8 mouse cellular contexts compared by ENCODE assay signal in genomic region chr11:120317456-120317855, GRCm38 (mm10). TPM values are rescaled to one million over a fixed set of nuclear protein-coding genes. Genes with fewer than 3 reads are reported as not detected.
A peak's percentile ranks its signal among the peaks of the same experiment; 100 is the strongest.
DNase-seq lines count a peak whose midpoint lies in the region; ATAC-seq and TF ChIP-seq lines count a peak whose summit lies in the region.

No protein-coding gene starts in this region.

- peaks cover 31% of the 10 kb centered on the region for H3K4me1 ChIP-seq in liver, embryonic 15.5 days (replicated peaks)
- no peaks in the 10 kb centered on the region; the same call in none of the 2 replicates for H3K4me1 ChIP-seq in stomach, postnatal 0 days (replicated peaks; ENCODE audit: control insufficient read depth, insufficient read depth)

- no peak for TF ChIP-seq CTCF in stomach, postnatal 0 days (IDR thresholded peaks at IDR 0.05; ENCODE audit: low read depth)

- H3K9me3 ChIP-seq in liver, embryonic 15.5 days (replicated peaks), result no peaks in the 10 kb centered on the region
- no peaks in the 10 kb centered on the region for H3K9me3 ChIP-seq in stomach, postnatal 0 days (ENCODE audit: control insufficient read depth, low read length)

- no peak for TF ChIP-seq EP300 in stomach, postnatal 0 days (optimal IDR thresholded peaks at IDR 0.05)

- WGBS in liver, embryonic 15.5 days (ENCODE audit: insufficient replicate concordance), result 50% methylated on average over 7 of the region's 7 CpGs
- 40% methylated on average over 7 of the region's 7 CpGs for WGBS in stomach, postnatal 0 days

- H3K27ac ChIP-seq in liver, embryonic 15.5 days (replicated peaks), result peak overlapping the region; percentile 89; the same call in 1 of the 2 replicates
- peak overlapping the region; percentile 98 for H3K27ac ChIP-seq in stomach, postnatal 0 days (replicated peaks)

- H3K36me3 ChIP-seq in liver, embryonic 15.5 days (replicated peaks), result no peaks in the 10 kb centered on the region
- no peaks in the 10 kb centered on the region for H3K36me3 ChIP-seq in stomach, postnatal 0 days (ENCODE audit: control insufficient read depth, insufficient read depth, low read length)

- no peak overlapping the region for H3K4me3 ChIP-seq in liver, embryonic 15.5 days (replicated peaks)
- H3K4me3 ChIP-seq in stomach, postnatal 0 days (ENCODE audit: low read depth, low read length), result no peak overlapping the region

- no peak for ATAC-seq in cerebellum, adult (ENCODE audit: insufficient number of reproducible peaks, low FRiP score, low TSS enrichment)
- ATAC-seq in liver, embryonic 15.5 days (ENCODE audit: insufficient read depth), result no peak
- no peak for ATAC-seq in stomach, postnatal 0 days (ENCODE audit: low FRiP score, low TSS enrichment)

- intact Hi-C loops in left cerebral cortex, postnatal 25 days (cut with DNase I), result no loop called here

- H3K4me2 ChIP-seq in liver, embryonic 15.5 days, result peak overlapping the region; percentile 95
- H3K4me2 ChIP-seq in stomach, postnatal 0 days (replicated peaks; ENCODE audit: low read depth), result no peak overlapping the region

- H3K27me3 ChIP-seq in liver, embryonic 15.5 days, result no peaks in the 10 kb centered on the region
- H3K27me3 ChIP-seq in stomach, postnatal 0 days (ENCODE audit: control insufficient read depth, insufficient read depth, low read length), result no peaks in the 10 kb centered on the region

- H3K9ac ChIP-seq in liver, embryonic 15.5 days, result no peak overlapping the region
- no peak overlapping the region for H3K9ac ChIP-seq in stomach, postnatal 0 days (ENCODE audit: low read length)

- DNase-seq in cerebellum, adult 9-11 months, result peak; percentile 28
- DNase-seq in urinary bladder, postnatal 14 days (ENCODE audit: low spot score), result peak; percentile 2
- no peak for DNase-seq in urinary bladder, adult 2 months (ENCODE audit: low spot score)
- peak; percentile 29 for DNase-seq in stomach, postnatal 0 days (ENCODE audit: low spot score)
- no peak for DNase-seq in left cerebral cortex, postnatal 25 days (ENCODE audit: low spot score in 2 of 2)
- no peak for DNase-seq in embryo, embryonic 11 days

RNA-seq across cellular contexts. Expression of gene Actg1, which starts 30.9 kb away (rescaled TPM):
- polyA plus RNA-seq in urinary bladder, adult 2 months (2012; rRNA removed), result 1,024 and 1,454 TPM in 2 replicates
- polyA plus RNA-seq in liver, embryonic 15.5 days (2015; fragmentation: Nextera tagmentation; extraction: Ambion mirVana), result 559 and 587 TPM in 2 replicates
- 2,268 and 2,377 TPM in 2 replicates for polyA plus RNA-seq in stomach, postnatal 0 days (2015; fragmentation: Nextera tagmentation; extraction: Ambion mirVana)
- total RNA-seq in left cerebral cortex, postnatal 25 days (2021), result 1,000 to 10,000 TPM; 1,262 to 1,272 TPM

RNA-seq across cellular contexts. Expression of gene Fscn2, which starts 43.9 kb away (rescaled TPM):
- polyA plus RNA-seq in urinary bladder, adult 2 months (2012; rRNA removed), result 0.25 TPM in 1 of 2 replicates, not detected in the other
- polyA plus RNA-seq in liver, embryonic 15.5 days (2015; fragmentation: Nextera tagmentation; extraction: Ambion mirVana), result not detected in 2 replicates
- polyA plus RNA-seq in stomach, postnatal 0 days (2015; fragmentation: Nextera tagmentation; extraction: Ambion mirVana), result 0.41 and 0.47 TPM in 2 replicates
- under 1 TPM in 1 of 2 experiments, not detected in 1; 0.21 TPM for total RNA-seq in left cerebral cortex, postnatal 25 days (2021)

Comparison
In these comparisons a context has a peak if more than half of its experiments do, and no peak if none do; other contexts are left out.
1. DNase-seq: peak in cerebellum, adult 9-11 months (single experiment), urinary bladder, postnatal 14 days (single experiment) and stomach, postnatal 0 days (single experiment); none in urinary bladder, adult 2 months (single experiment), left cerebral cortex, postnatal 25 days (0 of 2) and embryo, embryonic 11 days (single experiment).